Mouse (Mus musculus) naive thymus-derived CD4-positive, alpha-beta T cell, adult 5 months (primary cell): ENCODE measurements around the gene Dcp1b. TPM values are rescaled to one million over a fixed set of nuclear protein-coding genes. Genes with fewer than 3 reads are reported as not detected.

Experiments
- polyA plus RNA-seq: library from polyadenylated mRNA; unstranded; fragments of 100-300 nt; shearing (Covaris generic); gene quantifications from one replicate; pipeline ENCODE4 v1.2.1, GENCODE M21; 2017

The Dcp1b gene
- 17.6 TPM for polyA plus RNA-seq

DNA sequence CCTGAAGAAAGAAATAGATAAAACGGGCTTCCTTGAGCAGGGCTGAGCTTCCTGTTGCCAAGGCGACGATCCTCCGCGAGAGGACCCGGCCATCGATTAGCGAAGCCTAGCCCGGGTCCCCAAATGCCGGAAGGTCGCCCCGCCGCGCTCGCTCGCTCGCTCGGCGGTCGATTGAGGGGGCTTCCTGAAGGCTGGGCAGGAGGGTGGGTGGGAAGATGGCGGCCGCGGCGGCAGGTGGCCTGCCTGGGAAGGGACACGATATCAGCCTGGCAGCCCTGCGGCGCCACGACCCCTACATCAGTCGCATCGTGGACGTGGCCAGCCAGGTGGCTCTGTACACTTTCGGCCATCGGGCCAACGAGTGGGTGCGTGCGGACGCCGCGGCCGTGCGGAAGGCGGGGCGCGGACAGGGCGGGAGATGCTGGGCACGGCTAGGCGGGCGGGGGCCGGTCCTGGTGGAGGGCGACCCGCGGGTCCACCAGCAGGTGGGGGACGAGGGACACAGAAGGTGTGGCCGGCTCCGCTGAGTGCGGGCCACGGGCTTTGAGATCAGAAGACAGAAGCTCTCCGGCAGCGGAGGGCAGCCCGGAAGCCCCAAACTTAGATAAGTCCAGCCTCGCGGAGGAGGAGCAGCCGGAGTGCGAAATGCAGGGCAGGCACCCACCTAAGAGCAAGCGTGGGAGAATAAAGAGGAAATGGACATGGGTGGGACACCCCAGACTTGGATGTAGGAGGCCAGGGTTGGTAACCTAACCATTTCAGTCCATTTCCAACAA is at the start of gene Dcp1b:
Dcp1b (plus strand) TSS at position 176 of the 776 bp plus-strand sequence.

DNA sequence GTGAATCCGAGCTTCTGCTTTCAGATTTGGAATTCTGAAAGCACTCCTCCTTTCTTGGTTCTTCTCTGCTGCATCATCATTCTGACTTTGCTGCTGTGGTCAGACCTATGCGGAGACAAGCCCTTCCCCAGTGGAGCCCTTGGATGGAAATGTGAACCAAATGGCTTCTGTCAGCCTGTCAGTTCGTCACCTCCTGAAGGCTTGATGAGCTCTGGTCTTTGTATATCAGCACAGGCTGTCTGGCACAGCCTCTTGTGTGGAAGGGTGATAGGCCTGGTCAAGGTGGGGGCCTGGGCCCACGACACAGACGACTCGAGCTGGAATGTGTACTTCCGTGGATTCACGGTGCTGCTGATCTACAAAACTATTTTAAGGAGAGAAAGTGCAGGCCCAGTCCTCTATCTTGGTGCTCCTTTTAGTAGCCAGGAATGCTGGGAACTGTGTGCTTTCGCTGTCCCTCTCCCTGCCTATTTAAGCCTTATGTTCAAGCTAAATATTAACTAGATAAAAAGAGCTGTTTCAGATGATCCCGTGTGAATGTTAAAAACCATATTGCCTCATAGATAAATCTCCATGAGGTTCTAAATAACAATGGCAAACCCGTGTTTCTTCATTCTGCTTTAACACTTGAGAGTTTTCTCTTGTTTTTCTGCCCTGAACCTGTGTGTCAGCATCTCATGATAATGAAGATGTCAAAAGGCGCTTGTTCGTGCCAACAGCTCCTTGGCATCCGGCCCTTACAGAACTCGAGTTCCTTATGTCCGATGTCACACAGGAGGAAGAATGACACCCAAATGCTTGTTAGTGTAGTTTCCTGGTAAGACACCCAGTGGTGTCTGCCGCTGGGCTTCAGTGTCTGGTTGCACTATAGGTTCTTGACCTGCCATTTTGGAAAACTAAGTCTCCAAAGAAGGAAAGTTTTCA is 21.6 kb downstream of the Dcp1b start, which contains the start of gene Cacna1c:
Cacna1c (minus strand) TSS at position 37 of the 924 bp plus-strand sequence.

DNA sequence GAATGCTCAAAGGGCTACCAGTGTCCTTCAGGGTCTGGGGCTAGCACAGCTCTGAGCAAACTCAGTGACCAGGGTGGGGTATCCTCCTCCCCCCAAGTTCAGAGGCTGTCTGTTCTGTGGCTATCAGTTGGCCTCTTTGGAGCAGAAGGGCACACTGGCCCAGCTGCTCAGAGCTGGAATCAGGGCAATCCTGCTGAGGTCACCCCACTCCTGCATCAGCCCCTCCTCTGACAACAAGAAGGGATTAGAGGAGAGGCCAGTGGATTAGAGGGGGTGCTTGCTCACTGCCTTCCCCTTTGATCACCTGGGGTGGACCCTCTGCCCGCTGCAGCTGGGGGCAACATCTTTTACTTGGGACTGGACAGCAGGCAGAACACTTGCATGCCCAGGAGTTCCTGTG is 61.2 kb downstream of the Dcp1b start, which contains the start of gene Cacna2d4:
Cacna2d4 (plus strand) TSS at position 286 of the 400 bp plus-strand sequence.

Other genes with a start within 250 kb of the Dcp1b start
- gene Cacna1c, start 21.2 kb downstream of the Dcp1b start, polyA plus RNA-seq = 0.40 TPM
- 6.7 TPM for gene Cacna2d4, start 61.3 kb downstream of the Dcp1b start, polyA plus RNA-seq
- gene Lrtm2, start 155.5 kb downstream of the Dcp1b start, polyA plus RNA-seq = 0.16 TPM
- 33.9 TPM for gene Adipor2, start 242.5 kb downstream of the Dcp1b start, polyA plus RNA-seq